Mouse (Mus musculus): ENCODE measurements around the gene Esrrg.

- no peak for TF ChIP-seq CTCF (IDR thresholded peaks at IDR 0.05; ENCODE audit: insufficient read depth, low read depth, low read length)
- no peak for TF ChIP-seq POLR2A (IDR thresholded peaks at IDR 0.05; ENCODE audit: insufficient read depth, low read depth, low read length)
These were observed 2.1 kb upstream of the Esrrg start for GRCm38 (mm10) chr1:187606271-187607040.
